Mouse (Mus musculus) testis, adult 2 months (tissue): Measurements from ENCODE around the gene Ptpro.

Source experiments
- CTCF ChIP-seq: fragments of 200-500 bp; IDR thresholded peaks from 2 replicates; pipeline ENCODE4 v1.5.1; 2012; ENCODE audit warnings: low read depth, mild to moderate bottlenecking, inconsistent platforms, low read length, moderate library complexity; ENCODE audit not compliant: control insufficient read depth, insufficient read depth, insufficient replicate concordance
- POLR2A ChIP-seq: fragments of 200-500 bp; IDR thresholded peaks from 2 replicates; pipeline ENCODE4 v1.6.1; 2012; ENCODE audit warnings: low read depth, mild to moderate bottlenecking, inconsistent platforms, low read length, moderate library complexity; ENCODE audit not compliant: control insufficient read depth

DNA sequence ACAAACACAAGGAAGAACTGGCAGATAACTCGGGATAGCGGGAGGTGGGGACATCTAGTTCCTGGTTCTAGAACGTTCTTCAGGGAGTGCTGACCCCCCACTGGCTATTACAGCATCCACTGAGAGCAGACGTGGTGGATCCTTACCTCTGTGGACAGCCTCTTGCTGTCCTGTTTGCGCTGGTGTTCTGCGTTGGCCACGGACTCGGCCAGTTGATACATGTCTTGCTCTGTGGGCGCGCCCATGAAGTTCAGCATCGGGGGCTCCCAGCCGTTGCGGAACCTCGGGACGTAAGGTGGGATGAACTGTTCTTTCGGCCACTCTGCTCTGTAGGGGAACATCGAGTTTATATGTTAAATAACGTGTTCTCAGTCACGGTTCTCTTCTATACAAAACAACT, 256.8 kb downstream of the Ptpro start:
- no peak for TF ChIP-seq POLR2A
- TF ChIP-seq CTCF: no peak
